Mouse (Mus musculus): ENCODE results near the gene Gpr137c. TPM values are rescaled to one million over a fixed set of nuclear protein-coding genes. Genes with fewer than 3 reads are reported as not detected.

Gpr137c gene
- polyA plus RNA-seq, 1 experiment from 2014 or later = 0.90 TPM

Other genes starting within 250 kb of the Gpr137c start
- 0.58 and 0.79 TPM in 2 replicates for gene Ptger2, start 231.5 kb upstream of the Gpr137c start, polyA plus RNA-seq (2015; fragmentation: Nextera tagmentation; extraction: Ambion mirVana)
- gene Txndc16, start 611 bp downstream of the Gpr137c start, polyA plus RNA-seq (2015; fragmentation: Nextera tagmentation; extraction: Ambion mirVana) = 12.2 and 13.1 TPM in 2 replicates
- 48.7 and 48.8 TPM in 2 replicates for gene Ero1l, start 99.1 kb downstream of the Gpr137c start, polyA plus RNA-seq (2015; fragmentation: Nextera tagmentation; extraction: Ambion mirVana)
- 168 and 169 TPM in 2 replicates for gene Psmc6, start 110.1 kb downstream of the Gpr137c start, polyA plus RNA-seq (2015; fragmentation: Nextera tagmentation; extraction: Ambion mirVana)
- 65.5 and 82.0 TPM in 2 replicates for gene Styx, start 131.4 kb downstream of the Gpr137c start, polyA plus RNA-seq (2015; fragmentation: Nextera tagmentation; extraction: Ambion mirVana)
- 30.3 and 40.1 TPM in 2 replicates for gene Gnpnat1, start 185.2 kb downstream of the Gpr137c start, polyA plus RNA-seq (2015; fragmentation: Nextera tagmentation; extraction: Ambion mirVana)

Data from thymus, postnatal 0 days (tissue).